Mouse (Mus musculus): Measurements from ENCODE around the gene Efcab9. TPM values are rescaled to one million over a fixed set of nuclear protein-coding genes. Genes with fewer than 3 reads are reported as not detected.

Gene Efcab9
- polyA plus RNA-seq, 1 experiment = 217 TPM

GRCm38 (mm10) chr11:32475487-32476236 is 56.2 kb downstream of the Efcab9 start:
- TF ChIP-seq CTCF (IDR thresholded peaks at IDR 0.05; ENCODE audit: control insufficient read depth, insufficient read depth, insufficient replicate concordance, low read depth, low read length) = no peak
- no peak for TF ChIP-seq POLR2A (IDR thresholded peaks at IDR 0.05; ENCODE audit: control insufficient read depth, low read depth, low read length)
- no peaks in the 10 kb centered on the region for H3K4me1 ChIP-seq (ENCODE audit: control insufficient read depth, insufficient read depth, low read length)

DNA sequence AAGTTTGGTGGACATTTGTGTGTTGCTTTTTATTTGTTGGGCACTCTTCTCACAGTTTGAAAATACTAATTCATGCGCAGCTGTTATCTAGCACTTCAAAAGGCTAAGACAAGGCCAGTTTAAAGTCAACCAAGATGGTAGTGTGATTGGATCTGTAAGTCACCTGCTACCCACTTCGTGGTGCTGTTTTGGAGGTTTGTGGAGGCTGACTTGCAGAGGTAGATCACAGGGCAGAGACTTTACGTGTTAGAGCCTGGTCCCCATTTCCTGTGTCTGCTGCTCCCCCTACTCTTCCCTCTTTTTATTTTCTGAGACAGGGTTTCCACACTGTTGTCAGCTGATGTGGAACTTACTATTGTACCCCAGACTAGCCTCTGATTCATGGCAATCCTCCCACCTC is 57.2 kb downstream of the Efcab9 start:
- no peak overlapping the region for H3K27ac ChIP-seq (ENCODE audit: control insufficient read depth, insufficient read depth, low read depth, low read length)
- H3K27me3 ChIP-seq (ENCODE audit: control insufficient read depth, insufficient read depth, low read length) = no peaks in the 10 kb centered on the region
- TF ChIP-seq CTCF (IDR thresholded peaks at IDR 0.05; ENCODE audit: control insufficient read depth, insufficient read depth, insufficient replicate concordance, low read depth, low read length) (no peak), POLR2A (IDR thresholded peaks at IDR 0.05; ENCODE audit: control insufficient read depth, low read depth, low read length) (no peak)
- no peak overlapping the region for H3K4me3 ChIP-seq (ENCODE audit: control insufficient read depth, low read depth, low read length)
- H3K36me3 ChIP-seq (ENCODE audit: control insufficient read depth, insufficient read depth, low read length) = no peaks in the 10 kb centered on the region
- no peaks in the 10 kb centered on the region for H3K4me1 ChIP-seq (ENCODE audit: control insufficient read depth, insufficient read depth, low read length)

More at GRCm38 (mm10) chr11:32475487-32476236, 56.2 kb downstream of the Efcab9 start:
- Histone ChIP-seq H3K27ac (ENCODE audit: control insufficient read depth, insufficient read depth, low read depth, low read length) (no peak overlapping the region), H3K27me3 (ENCODE audit: control insufficient read depth, insufficient read depth, low read length) (no peaks in the 10 kb centered on the region), H3K36me3 (ENCODE audit: control insufficient read depth, insufficient read depth, low read length) (no peaks in the 10 kb centered on the region), H3K4me3 (ENCODE audit: control insufficient read depth, low read depth, low read length) (no peak overlapping the region)

Other genes starting within 250 kb of the Efcab9 start
- gene Hba-a1, start 248.6 kb downstream of the Efcab9 start, polyA plus RNA-seq (2012; rRNA removed) = 39.8 and 41.7 TPM in 2 replicates
- not detected in 2 replicates for gene Hbq1b, start 245.1 kb downstream of the Efcab9 start, polyA plus RNA-seq (2012; rRNA removed)
- 88.0 and 93.8 TPM in 2 replicates for gene Hba-a2, start 235.6 kb downstream of the Efcab9 start, polyA plus RNA-seq (2012; rRNA removed)
- gene Hbq1a, start 232.0 kb downstream of the Efcab9 start, polyA plus RNA-seq (2012; rRNA removed) = not detected in 2 replicates
- gene Sh3pxd2b, start 184.3 kb downstream of the Efcab9 start, polyA plus RNA-seq (2012; rRNA removed) = 0.37 and 0.48 TPM in 2 replicates
- 109 and 120 TPM in 2 replicates for gene Ubtd2, start 76.7 kb downstream of the Efcab9 start, polyA plus RNA-seq (2012; rRNA removed)
- 36.7 and 38.3 TPM in 2 replicates for gene Stk10, start 1.2 kb upstream of the Efcab9 start, polyA plus RNA-seq (2012; rRNA removed)
- 11.7 and 13.8 TPM in 2 replicates for gene Fbxw11, start 110.6 kb upstream of the Efcab9 start, polyA plus RNA-seq (2012; rRNA removed)